Mouse (Mus musculus) brain, embryonic 14.5 days (tissue): Measurements from ENCODE around the gene Slx4. TPM values are rescaled to one million over a fixed set of nuclear protein-coding genes. Genes with fewer than 3 reads are reported as not detected.
A peak's percentile ranks its signal among the peaks of the same experiment; 100 is the strongest.

Experiments used
- DNase-seq: peaks from one replicate; pipeline ENCODE4 v3.0.0-alpha.2; 2011; ENCODE audit warnings: low read depth
- CTCF ChIP-seq: fragments of 200-500 bp; IDR thresholded peaks from 2 replicates; pipeline ENCODE4 v1.5.1; 2012; ENCODE audit warnings: inconsistent platforms, mild to moderate bottlenecking, moderate library complexity, borderline replicate concordance; ENCODE audit not compliant: insufficient read depth, insufficient read length; ENCODE audit errors: extremely low read depth
- POLR2A ChIP-seq: fragments of 200-500 bp; IDR thresholded peaks from 2 replicates; pipeline ENCODE4 v1.6.1; 2012; ENCODE audit warnings: mild to moderate bottlenecking, inconsistent platforms, borderline replicate concordance; ENCODE audit not compliant: poor library complexity, insufficient read depth, insufficient read length, severe bottlenecking; ENCODE audit errors: extremely low read depth
- polyA plus RNA-seq: library from polyadenylated mRNA; depleted of rRNA; stranded (reverse); fragments of >200 nt; gene quantifications from 2 replicates; pipeline ENCODE4 v1.2.3, GENCODE M21; 2012; rRNA removed

The Slx4 gene
- 56.4 and 61.7 TPM in 2 replicates for polyA plus RNA-seq

DNA sequence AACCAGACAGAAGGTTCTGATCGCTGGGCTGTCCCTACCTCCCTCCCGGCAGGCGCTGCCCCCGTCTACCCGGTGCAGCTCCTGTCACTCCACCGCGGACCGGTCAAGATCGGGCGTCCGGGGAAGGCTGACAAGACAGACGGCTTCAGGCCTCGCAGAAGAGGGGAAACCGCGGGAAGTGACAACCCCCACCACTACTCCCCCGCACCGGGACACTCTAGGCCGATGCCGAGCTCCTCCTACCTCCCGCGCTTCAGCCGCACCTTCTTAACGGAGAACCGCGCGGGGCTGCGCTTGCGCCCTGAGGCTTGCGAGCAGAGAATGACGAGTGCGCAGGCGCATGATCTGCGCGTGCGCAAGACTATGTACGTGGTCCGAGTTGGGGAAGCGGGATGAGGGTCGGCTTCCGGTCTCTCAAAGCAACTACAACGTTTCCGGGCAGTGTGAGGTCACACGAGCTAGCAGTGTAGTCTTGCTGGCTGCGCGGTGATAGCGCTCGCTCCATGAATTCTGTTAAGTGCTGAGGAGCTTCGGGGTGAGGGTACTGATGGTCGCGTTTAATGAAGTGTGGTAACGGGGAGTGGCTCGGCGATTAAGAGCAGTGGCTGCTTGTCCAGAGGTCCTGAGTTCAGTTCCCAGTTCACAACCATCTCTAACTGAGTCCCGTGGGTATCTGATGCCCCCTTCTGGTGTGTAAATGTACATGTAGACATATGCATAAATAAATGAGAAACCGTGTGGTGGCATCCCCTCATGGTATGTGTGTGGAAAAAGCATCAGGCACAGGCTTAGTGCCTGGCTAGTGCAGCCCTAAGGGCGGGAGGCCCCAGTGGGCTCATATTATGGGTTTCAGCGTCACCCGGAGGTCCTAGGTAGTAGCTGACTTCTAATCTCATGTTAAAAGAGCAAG is at the start of gene Slx4:
Slx4 (minus strand) TSS at position 282 of the 910 bp plus-strand sequence.
- TF ChIP-seq CTCF (peak; percentile 20; the same call in 1 of the 2 replicates), POLR2A (peak; percentile 74; the same call in 1 of the 2 replicates)
- peak; percentile 99 for DNase-seq

DNA sequence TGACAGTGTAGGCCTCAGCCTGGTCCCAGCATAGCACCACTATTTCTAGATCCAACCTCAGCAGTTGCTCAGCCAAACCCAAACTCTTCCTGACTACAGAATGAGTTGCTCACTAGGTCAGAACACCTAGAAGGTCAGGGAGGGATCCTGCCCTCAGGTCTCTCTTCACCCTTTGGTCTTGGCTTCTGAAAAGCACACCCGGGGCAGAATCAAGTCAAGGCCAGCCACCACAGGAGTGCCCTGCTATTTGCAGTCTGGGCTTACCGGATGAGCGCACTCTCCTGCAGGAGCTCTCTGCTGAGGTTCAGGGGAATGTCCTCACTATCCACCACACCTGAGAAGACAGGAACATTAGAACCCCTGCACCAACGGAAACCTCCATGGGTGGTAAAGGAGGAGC is 49.0 kb upstream of the Slx4 start:
- no peak for TF ChIP-seq POLR2A
- TF ChIP-seq CTCF = no peak
- DNase-seq = no peak

DNA sequence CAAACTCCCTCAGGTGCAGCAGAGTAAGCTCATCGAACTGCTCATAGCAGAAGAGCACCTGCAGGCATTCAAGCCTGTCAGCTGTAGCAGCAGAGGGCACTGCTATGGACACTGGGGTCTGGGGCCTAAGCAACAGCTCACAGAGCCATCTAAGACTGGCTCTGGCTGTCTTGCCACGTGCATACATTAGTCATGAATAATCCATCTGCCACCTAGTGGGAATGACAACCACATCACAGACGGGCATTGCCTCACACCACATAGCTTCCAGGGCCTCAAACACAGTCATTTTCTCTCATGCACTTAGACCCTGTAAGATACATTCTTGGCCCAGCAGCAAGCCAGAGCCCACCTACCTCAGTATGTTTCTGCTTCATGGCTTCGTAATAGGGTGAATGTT is 42.0 kb upstream of the Slx4 start:
- DNase-seq = peak; percentile 1
- TF ChIP-seq POLR2A (no peak), CTCF (no peak)

DNA sequence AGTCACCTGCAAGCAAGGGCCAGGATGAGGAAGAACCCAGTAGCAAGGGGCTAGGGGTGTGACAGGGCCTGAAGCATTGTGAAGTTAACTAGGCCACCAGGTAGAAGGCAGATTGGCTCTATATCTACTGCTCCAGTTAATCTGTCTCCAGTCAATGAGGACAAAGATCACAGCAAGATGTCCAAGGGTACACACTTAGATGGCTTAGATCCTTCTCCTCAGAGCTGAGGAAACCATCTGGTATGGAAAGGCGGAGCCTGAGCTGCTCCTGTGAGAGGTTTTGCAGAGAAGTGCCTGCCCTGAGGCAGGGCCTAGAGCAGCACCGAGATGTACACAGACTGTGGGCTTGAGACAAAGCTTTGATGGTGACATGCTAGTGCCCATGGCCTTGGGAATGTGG is 40.5 kb upstream of the Slx4 start:
- no peak for DNase-seq
- TF ChIP-seq POLR2A = no peak
- no peak for TF ChIP-seq CTCF

DNA sequence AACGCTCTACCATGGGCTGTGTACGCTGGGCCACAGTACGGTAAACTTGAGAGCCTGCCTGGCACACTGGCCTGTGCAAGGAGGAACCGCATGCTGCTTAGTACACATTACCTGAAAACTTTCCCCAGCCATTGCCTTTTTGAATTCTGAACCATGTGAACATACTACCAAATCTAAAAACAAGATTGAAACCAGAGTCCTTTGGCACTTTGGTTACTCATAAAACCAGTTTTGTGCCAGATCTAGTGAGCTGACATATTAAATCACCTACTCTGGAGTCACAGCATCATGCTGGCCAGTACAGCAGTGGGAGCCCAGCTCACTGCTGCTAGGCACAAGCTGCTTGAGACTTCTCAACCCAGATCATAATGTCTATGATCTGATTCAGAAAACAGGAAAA is 38.1 kb upstream of the Slx4 start:
- no peak for DNase-seq
- TF ChIP-seq CTCF = no peak
- TF ChIP-seq POLR2A = no peak

DNA sequence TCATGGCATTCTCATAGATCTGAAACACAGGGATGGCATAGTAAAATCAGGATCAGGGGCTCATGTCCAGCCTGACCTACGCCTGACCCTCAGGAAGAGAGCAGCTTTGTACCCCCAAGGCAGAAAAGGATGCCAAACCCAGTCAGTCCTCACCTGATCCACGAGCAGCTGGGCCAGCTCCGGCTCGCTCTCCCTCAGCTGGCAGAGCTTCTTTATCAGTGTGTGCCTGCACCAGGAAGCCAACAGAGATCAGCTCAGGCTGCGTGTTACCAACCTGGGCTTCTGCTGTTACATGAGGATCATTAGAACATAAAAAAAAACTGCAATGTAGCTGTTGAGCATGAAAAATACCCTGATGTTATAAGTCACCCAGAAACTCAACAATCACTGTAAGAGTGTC is 36.6 kb upstream of the Slx4 start:
- TF ChIP-seq CTCF = no peak
- TF ChIP-seq POLR2A = no peak

DNA sequence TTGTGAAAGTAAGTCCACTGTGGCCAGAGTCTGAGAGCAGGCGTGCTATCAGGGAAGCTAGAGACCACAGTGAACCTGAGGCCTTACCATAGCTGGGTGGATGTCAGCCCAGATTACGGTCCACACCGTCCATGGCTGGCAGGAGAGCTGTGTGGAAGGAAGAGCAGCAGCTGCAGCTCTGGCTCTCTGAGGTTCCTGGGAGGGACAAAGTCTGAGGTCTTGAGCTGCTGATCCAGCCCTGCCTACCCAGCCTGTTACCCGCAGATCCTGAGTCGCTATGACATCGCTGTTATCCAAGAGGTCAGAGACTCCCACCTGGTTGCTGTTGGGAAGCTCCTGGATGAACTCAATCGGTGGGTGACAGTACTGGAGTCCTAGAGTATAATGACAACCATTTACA is 34.1 kb upstream of the Slx4 start:
- no peak for TF ChIP-seq CTCF
- TF ChIP-seq POLR2A = no peak
- DNase-seq = no peak

More for the DNA sequence above, 36.6 kb upstream of the Slx4 start:
- DNase-seq = no peak

DNA sequence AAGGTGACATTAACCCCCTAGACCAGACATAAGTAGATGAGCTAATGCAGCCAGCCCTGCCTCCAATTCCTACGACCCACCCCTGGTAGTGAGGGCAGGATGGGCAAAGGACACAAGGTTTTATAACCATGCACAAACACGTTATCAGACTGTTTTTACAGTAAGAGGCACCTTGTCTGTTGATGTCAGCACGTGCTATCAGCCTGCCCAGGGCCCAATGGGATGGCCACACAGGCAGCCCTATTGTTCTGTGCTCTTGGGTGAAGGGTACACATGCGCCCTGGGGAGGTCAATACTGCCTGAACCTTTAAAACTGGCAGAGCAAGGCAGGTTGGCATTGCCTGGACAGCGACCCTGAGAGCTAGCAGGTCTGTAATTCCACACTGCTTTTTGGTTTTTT is 33.2 kb upstream of the Slx4 start, which contains the start of gene Dnase1:
Dnase1 (plus strand) TSS at position 136 of the 400 bp plus-strand sequence.
- TF ChIP-seq POLR2A (no peak), CTCF (no peak)
- no peak for DNase-seq

DNA sequence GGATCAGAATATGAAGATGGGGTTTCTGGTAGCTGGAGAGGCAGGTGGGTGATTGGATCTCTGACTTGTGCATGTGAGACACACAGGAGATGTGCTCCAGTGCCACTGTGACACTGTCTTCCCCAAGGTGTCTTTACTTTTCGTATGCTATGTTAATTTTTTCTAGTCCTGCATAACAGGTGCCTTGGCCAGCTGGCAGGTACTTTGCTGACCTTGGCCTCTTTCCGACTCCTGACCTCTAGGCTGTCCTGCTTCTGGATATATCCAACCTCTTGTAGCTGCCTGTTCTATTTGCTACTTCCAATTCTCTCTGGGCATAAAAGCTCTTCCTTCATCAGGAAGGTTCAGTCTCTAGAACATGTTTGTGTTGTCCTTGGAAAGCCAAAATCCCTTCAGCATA is 32.0 kb upstream of the Slx4 start:
- TF ChIP-seq CTCF = no peak
- no peak for TF ChIP-seq POLR2A
- no peak for DNase-seq

DNA sequence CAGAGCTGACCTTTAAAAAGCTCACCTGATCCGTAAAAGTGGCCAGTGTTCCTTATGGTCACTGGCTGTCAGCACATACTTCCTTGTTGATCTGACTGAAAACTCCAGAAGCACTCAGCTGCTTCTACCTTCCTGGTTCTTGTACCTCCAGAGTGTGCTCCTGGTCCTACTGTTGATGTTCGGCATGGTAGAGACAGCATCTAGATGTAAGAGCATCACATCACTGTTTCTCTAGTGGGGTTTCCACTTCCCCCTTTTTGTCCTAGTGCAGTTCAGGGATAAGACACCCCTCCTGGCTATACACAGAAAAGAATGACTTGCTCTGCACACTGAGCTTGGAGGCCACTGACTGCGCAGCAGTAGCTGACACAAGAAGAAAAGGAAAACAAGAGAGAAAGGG is 30.9 kb upstream of the Slx4 start:
- TF ChIP-seq POLR2A (no peak), CTCF (no peak)
- DNase-seq = no peak

DNA sequence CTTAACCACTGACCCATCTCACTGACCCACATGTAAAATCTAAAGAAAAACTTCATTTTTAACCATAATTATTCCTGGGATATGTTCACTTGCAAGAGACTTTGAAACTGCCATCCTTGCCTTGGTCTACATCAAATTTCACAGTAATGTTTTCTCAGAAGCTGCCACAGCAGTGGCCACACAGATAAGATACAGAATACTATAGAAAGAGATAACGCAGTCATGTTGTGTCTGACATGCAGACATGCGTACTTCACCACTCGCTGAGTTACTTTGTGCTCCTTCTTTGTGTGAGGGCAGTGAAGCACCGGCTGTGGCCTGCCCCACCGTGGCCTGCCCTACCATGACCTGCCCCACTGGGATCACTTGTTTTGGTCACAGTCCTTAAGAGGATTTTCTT is 30.4 kb upstream of the Slx4 start:
- TF ChIP-seq CTCF (no peak), POLR2A (no peak)
- DNase-seq = no peak

DNA sequence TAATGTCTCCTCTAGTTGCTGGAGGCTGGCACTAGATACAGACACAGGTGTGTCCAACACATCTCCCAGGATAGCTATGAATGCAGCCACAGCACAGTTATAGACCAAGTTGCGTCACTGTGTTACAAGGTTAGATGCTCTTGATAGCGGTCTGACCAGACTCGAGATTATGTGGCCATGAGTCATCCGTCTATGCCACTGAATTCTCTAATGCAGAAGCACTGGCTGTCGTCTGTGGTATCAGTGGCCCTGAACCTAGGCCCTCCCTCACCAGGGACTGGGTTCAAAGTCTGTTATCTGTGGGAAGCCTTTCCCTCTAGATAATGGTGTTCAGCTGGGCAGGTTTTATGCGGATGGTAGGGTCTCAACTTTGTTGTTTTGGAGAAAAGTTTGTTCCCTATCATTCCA is 28.8 kb upstream of the Slx4 start:
- DNase-seq = no peak
- TF ChIP-seq CTCF (no peak), POLR2A (no peak)
